In genomic region chr2:172282071-172282710, GRCm38 (mm10) we compare ENCODE assay signal across 9 mouse cellular contexts. TPM values are rescaled to one million over a fixed set of nuclear protein-coding genes. Genes with fewer than 3 reads are reported as not detected.
DNase-seq lines count a peak whose midpoint lies in the region; ATAC-seq and TF ChIP-seq lines count a peak whose summit lies in the region.
"Had no signal": no experiment of that assay in that cellular context is flagged by ENCODE, and none has a peak within 500 bp of the region (broad histone marks: within the 10 kb centered on the region; RNA-seq: fewer than 3 reads in every experiment).

No protein-coding gene starts in this region.

- peak; percentile 59 for DNase-seq in right cerebral cortex, postnatal 14 days
- no peak for DNase-seq in right cerebral cortex, postnatal 25 days
- DNase-seq in cerebellum, postnatal 36 days: peak; percentile 12 to 36
- DNase-seq in hindbrain, postnatal 0 days (ENCODE audit: low spot score): peak; percentile 72
- no peak for DNase-seq in stomach, postnatal 0 days (ENCODE audit: low spot score)

- TF ChIP-seq CTCF in hindbrain, postnatal 0 days (IDR thresholded peaks at IDR 0.05; ENCODE audit: low read depth): no peak
- no peak for TF ChIP-seq CTCF in stomach, postnatal 0 days (IDR thresholded peaks at IDR 0.05; ENCODE audit: low read depth)

- no peaks in the 10 kb centered on the region for H3K9me3 ChIP-seq in hindbrain, postnatal 0 days (ENCODE audit: low read length)
- no peaks in the 10 kb centered on the region for H3K9me3 ChIP-seq in neural tube, embryonic 14.5 days (ENCODE audit: control insufficient read depth, low read length)
- H3K9me3 ChIP-seq in stomach, postnatal 0 days (ENCODE audit: control insufficient read depth, low read length): no peaks in the 10 kb centered on the region
- H3K9me3 ChIP-seq: stomach, embryonic 15.5 days had no signal

- TF ChIP-seq EP300 in stomach, postnatal 0 days (optimal IDR thresholded peaks at IDR 0.05): no peak

- ATAC-seq in hindbrain, postnatal 0 days: peak; percentile 69; the same call in 1 of the 2 replicates
- peak; percentile 68; the same call in 1 of the 2 replicates for ATAC-seq in neural tube, embryonic 14.5 days (ENCODE audit: low read depth)
- no peak for ATAC-seq in stomach, postnatal 0 days (ENCODE audit: low FRiP score, low TSS enrichment)
- no peak for ATAC-seq in megakaryocyte-erythroid progenitor cell, adult 5-6 weeks (replicated peaks; ENCODE audit: low FRiP score, low TSS enrichment, poor library complexity, severe bottlenecking)

- H3K4me3 ChIP-seq in hindbrain, postnatal 0 days (ENCODE audit: low read length): no peak overlapping the region
- H3K4me3 ChIP-seq in neural tube, embryonic 14.5 days (ENCODE audit: low read depth, low read length): no peak overlapping the region
- no peak overlapping the region for H3K4me3 ChIP-seq in stomach, postnatal 0 days (ENCODE audit: low read depth, low read length)
- H3K4me3 ChIP-seq: stomach, embryonic 15.5 days had no signal

- H3K36me3 ChIP-seq in hindbrain, postnatal 0 days (ENCODE audit: insufficient read depth, low read length): no peaks in the 10 kb centered on the region
- no peaks in the 10 kb centered on the region for H3K36me3 ChIP-seq in neural tube, embryonic 14.5 days (ENCODE audit: control insufficient read depth, insufficient read depth, low read length)
- no peaks in the 10 kb centered on the region for H3K36me3 ChIP-seq in stomach, postnatal 0 days (ENCODE audit: control insufficient read depth, insufficient read depth, low read length)
- H3K36me3 ChIP-seq: stomach, embryonic 15.5 days had no signal

- H3K4me2 ChIP-seq in hindbrain, postnatal 0 days (ENCODE audit: low read depth, low read length): no peak overlapping the region
- no peak overlapping the region for H3K4me2 ChIP-seq in neural tube, embryonic 14.5 days (ENCODE audit: low read depth, low read length)
- no peak overlapping the region for H3K4me2 ChIP-seq in stomach, postnatal 0 days (replicated peaks; ENCODE audit: low read depth)
- H3K4me2 ChIP-seq: stomach, embryonic 15.5 days had no signal

- WGBS in hindbrain, postnatal 0 days: 32% methylated on average over 19 of the region's 19 CpGs
- 33% methylated on average over 19 of the region's 19 CpGs for WGBS in neural tube, embryonic 14.5 days
- 79% methylated on average over 19 of the region's 19 CpGs for WGBS in stomach, postnatal 0 days

- no peaks in the 10 kb centered on the region for H3K4me1 ChIP-seq in hindbrain, postnatal 0 days (ENCODE audit: insufficient read depth, low read length)
- H3K4me1 ChIP-seq in neural tube, embryonic 14.5 days (ENCODE audit: control insufficient read depth, insufficient read depth, low read length): peaks cover 10% of the 10 kb centered on the region; the same call in 1 of the 2 replicates
- H3K4me1 ChIP-seq in stomach, postnatal 0 days (replicated peaks; ENCODE audit: control insufficient read depth, insufficient read depth): no peaks in the 10 kb centered on the region

- no peaks in the 10 kb centered on the region for H3K27me3 ChIP-seq in hindbrain, postnatal 0 days (ENCODE audit: insufficient read depth, low read length)
- no peaks in the 10 kb centered on the region for H3K27me3 ChIP-seq in neural tube, embryonic 14.5 days (ENCODE audit: control insufficient read depth, insufficient read depth, low read length)
- H3K27me3 ChIP-seq in stomach, postnatal 0 days (ENCODE audit: control insufficient read depth, insufficient read depth, low read length): no peaks in the 10 kb centered on the region
- H3K27me3 ChIP-seq: stomach, embryonic 15.5 days had no signal

- no peak overlapping the region for H3K9ac ChIP-seq in hindbrain, postnatal 0 days (replicated peaks; ENCODE audit: low read length)
- H3K9ac ChIP-seq in neural tube, embryonic 14.5 days (replicated peaks; ENCODE audit: low read depth, low read length): no peak overlapping the region
- no peak overlapping the region for H3K9ac ChIP-seq in stomach, postnatal 0 days (ENCODE audit: low read length)
- H3K9ac ChIP-seq: stomach, embryonic 15.5 days had no signal

- peak overlapping the region; percentile 22 for H3K27ac ChIP-seq in hindbrain, postnatal 0 days
- H3K27ac ChIP-seq in neural tube, embryonic 14.5 days (ENCODE audit: low read depth, low read length): peak overlapping the region; percentile 53; the same call in 1 of the 2 replicates
- no peak overlapping the region for H3K27ac ChIP-seq in stomach, postnatal 0 days (replicated peaks)
- H3K27ac ChIP-seq: stomach, embryonic 15.5 days had no signal

RNA-seq across cellular contexts. Expression of gene Mc3r, which starts 33.9 kb away (rescaled TPM):
- 0.31 TPM in 1 of 2 replicates, not detected in the other for total RNA-seq in hindbrain, postnatal 0 days (2014; rRNA removed)
- polyA plus RNA-seq in hindbrain, postnatal 0 days (2015; fragmentation: Nextera tagmentation; extraction: Ambion mirVana): 0.30 and 0.38 TPM in 2 replicates
- 0.12 TPM in 1 of 2 replicates, not detected in the other for polyA plus RNA-seq in neural tube, embryonic 14.5 days (2014; fragmentation: Nextera tagmentation; extraction: Ambion mirVana)
- polyA plus RNA-seq in stomach, postnatal 0 days (2015; fragmentation: Nextera tagmentation; extraction: Ambion mirVana): not detected in 2 replicates
- total RNA-seq in megakaryocyte-erythroid progenitor cell, adult 5-6 weeks (2014; fragmentation: Nextera tagmentation): not detected in 2 replicates
- not detected in 2 replicates for total RNA-seq in megakaryocyte-erythroid progenitor cell, adult 5-6 weeks (2017)
- polyA plus RNA-seq: gonadal fat pad, adult 2 months; stomach, embryonic 15.5 days had no signal

Comparison
In these comparisons a context has a peak if more than half of its experiments do, and no peak if none do; other contexts are left out.
1. DNase-seq: peak in right cerebral cortex, postnatal 14 days (single experiment), cerebellum, postnatal 36 days (2 of 2) and hindbrain, postnatal 0 days (single experiment); none in right cerebral cortex, postnatal 25 days (single experiment) and stomach, postnatal 0 days (single experiment).
2. ATAC-seq: peak in hindbrain, postnatal 0 days (single experiment) and neural tube, embryonic 14.5 days (single experiment); none in stomach, postnatal 0 days (single experiment) and megakaryocyte-erythroid progenitor cell, adult 5-6 weeks (single experiment).